Mouse (Mus musculus) intestine, embryonic 15.5 days (tissue): ENCODE data around the gene Gpx4. TPM values are rescaled to one million over a fixed set of nuclear protein-coding genes. Genes with fewer than 3 reads are reported as not detected.

Experiments
- ATAC-seq: fragments of 200-750 bp; cut with Nextera tagmentation; 2 replicates; pipeline ENCODE4 v1.8.0; 2017; ENCODE audit warnings: moderate TSS enrichment, moderate library complexity
- H3K27ac ChIP-seq: fragments of 300-500 bp; sonication (generic); 2 replicates; pipeline ENCODE4 v1.5.1; 2015; ENCODE audit warnings: mild to moderate bottlenecking, inconsistent platforms
- H3K27me3 ChIP-seq: fragments of 300-500 bp; sonication (generic); replicated peaks from 2 replicates; pipeline ENCODE4 v1.6.1; 2015; ENCODE audit warnings: inconsistent platforms
- H3K36me3 ChIP-seq: fragments of 300-500 bp; sonication (generic); 2 replicates; pipeline ENCODE4 v1.6.1; 2015; ENCODE audit warnings: inconsistent platforms
- H3K4me1 ChIP-seq: fragments of 300-500 bp; sonication (generic); replicated peaks from 2 replicates; pipeline ENCODE4 v1.6.1; 2015; ENCODE audit warnings: inconsistent platforms
- H3K4me2 ChIP-seq: fragments of 300-500 bp; sonication (generic); replicated peaks from 2 replicates; pipeline ENCODE4 v1.6.1; 2015; ENCODE audit warnings: mild to moderate bottlenecking, inconsistent platforms
- H3K4me3 ChIP-seq: fragments of 300-500 bp; sonication (generic); replicated peaks from 2 replicates; pipeline ENCODE4 v1.5.1; 2015; ENCODE audit warnings: inconsistent platforms
- H3K9ac ChIP-seq: fragments of 300-500 bp; sonication (generic); 2 replicates; pipeline ENCODE4 v1.6.1; 2015; ENCODE audit warnings: inconsistent platforms
- H3K9me3 ChIP-seq: fragments of 300-500 bp; sonication (generic); 2 replicates; pipeline ENCODE4 v1.6.1; 2016; ENCODE audit warnings: inconsistent platforms
- WGBS: fragments of 180-500 bp; shearing (Covaris S2); methylation state at CpG from one replicate; pipeline ENCODE4 v1.1.7; 2015; 5-methylcytosine and 5-hydroxymethylcytosine counted together
- polyA plus RNA-seq: library from polyadenylated mRNA; unstranded; fragments of >200 nt; fragmentation: Nextera tagmentation; extraction: Ambion mirVana; gene quantifications from 2 replicates; pipeline ENCODE4 v1.2.1, GENCODE M21; 2015

Gene Gpx4
- 712 and 771 TPM in 2 replicates for polyA plus RNA-seq

DNA sequence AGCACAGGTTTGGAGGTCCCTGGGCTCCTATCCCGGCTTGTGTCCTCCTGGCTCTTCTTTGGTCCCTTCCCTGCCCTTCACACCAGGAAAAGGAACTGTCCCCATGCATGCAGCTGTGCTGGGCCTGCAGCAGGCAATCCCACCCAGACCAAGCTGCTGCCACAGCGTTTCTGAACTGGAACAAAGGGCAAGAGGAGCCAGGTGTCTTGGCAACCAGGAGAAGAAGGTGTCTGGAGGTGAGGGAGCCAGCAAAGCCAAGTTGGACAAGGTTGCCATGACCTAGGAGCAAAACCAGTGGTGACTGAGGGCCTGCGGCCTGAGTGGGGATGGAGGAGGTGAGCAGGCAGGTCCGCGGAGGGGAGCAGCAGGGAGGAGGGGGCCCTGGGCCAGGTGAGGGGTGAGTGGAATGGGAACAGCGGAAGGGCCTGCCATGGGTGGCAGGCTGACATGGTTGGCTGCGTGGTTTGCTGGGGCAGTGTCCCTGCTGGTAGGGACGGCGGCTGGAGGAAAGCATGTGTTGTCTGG is at the start of gene Gpx4:
Gene Gpx4 (plus strand): TSS at position 126 of the 525 bp plus-strand sequence.
- H3K4me3 ChIP-seq = no peak within 1 kb of the TSS
- H3K9ac ChIP-seq = no peak within 1 kb of the TSS
- ATAC-seq = no peak
- peak within 1 kb of the TSS; percentile 40 for H3K27ac ChIP-seq
- H3K4me1 ChIP-seq = peaks cover 30% of the 10 kb centered on the region
- no peaks in the 10 kb centered on the region for H3K9me3 ChIP-seq
- H3K36me3 ChIP-seq = no peaks in the 10 kb centered on the region
- no peaks in the 10 kb centered on the region for H3K27me3 ChIP-seq
- H3K4me2 ChIP-seq = no peak within 1 kb of the TSS
- WGBS = 58% methylated on average over 9 of the region's 9 CpGs

DNA sequence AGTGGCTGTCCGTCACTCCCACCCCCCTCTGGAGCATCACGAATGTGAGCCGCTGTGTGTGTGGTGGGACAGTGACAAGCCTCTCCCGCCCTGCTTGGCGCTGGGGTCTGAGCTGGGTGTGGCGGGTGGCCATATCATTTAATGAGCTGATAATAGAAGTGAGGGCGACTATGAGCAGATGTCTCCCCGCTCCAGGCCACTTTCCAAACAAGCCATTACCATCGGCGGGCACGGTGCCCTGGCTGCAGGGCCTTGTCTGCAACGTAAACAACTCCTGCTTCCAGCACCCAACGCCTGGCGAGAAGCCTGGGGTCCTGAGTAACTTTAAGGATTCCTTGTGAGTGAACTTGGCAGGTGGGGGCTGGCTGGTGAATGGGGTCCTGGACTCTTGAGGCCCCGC is 49.1 kb upstream of the Gpx4 start:
- Histone ChIP-seq H3K27ac (peak overlapping the region; percentile 19; the same call in 1 of the 2 replicates), H3K27me3 (0 out of 2 replicates have a peak, but pooled peaks cover 2% of the 10 kb centered on the region), H3K4me1 (peaks cover 22% of the 10 kb centered on the region), H3K9me3 (no peaks in the 10 kb centered on the region), H3K4me3 (peak overlapping the region; percentile 55), H3K9ac (peak overlapping the region; percentile 36), H3K4me2 (peak overlapping the region; percentile 91), H3K36me3 (peaks cover 20% of the 10 kb centered on the region)
- 13% methylated on average over 15 of the region's 15 CpGs for WGBS
- peak; percentile 26; the same call in 1 of the 2 replicates for ATAC-seq

DNA sequence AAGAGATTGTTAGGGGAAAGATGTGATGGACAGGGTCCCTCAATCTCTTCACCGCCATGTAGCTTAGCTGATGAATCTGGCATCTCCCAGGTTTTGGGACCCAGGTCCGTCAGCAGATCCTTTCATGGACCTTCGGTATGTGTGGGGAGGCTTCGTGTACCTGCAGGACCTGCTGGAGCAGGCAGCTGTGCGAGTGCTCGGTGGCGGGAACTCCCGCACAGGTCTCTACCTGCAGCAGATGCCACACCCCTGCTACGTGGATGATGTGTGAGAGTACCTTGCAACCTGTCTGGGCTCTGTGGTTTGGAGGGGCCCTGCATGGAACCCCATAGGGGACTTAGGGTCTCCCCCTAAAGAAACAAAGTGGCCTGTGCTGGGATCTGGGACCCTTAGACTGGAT is 45.0 kb upstream of the Gpx4 start:
- ATAC-seq = no peak
- no peak overlapping the region for H3K4me2 ChIP-seq
- H3K9ac ChIP-seq = no peak overlapping the region
- H3K27ac ChIP-seq = no peak overlapping the region
- peaks cover 2% of the 10 kb centered on the region; the same call in 1 of the 2 replicates for H3K27me3 ChIP-seq
- H3K9me3 ChIP-seq = no peaks in the 10 kb centered on the region
- H3K4me3 ChIP-seq = no peak overlapping the region
- no peaks in the 10 kb centered on the region for H3K36me3 ChIP-seq
- WGBS = 75% methylated on average over 9 of the region's 9 CpGs
- peaks cover 26% of the 10 kb centered on the region for H3K4me1 ChIP-seq

DNA sequence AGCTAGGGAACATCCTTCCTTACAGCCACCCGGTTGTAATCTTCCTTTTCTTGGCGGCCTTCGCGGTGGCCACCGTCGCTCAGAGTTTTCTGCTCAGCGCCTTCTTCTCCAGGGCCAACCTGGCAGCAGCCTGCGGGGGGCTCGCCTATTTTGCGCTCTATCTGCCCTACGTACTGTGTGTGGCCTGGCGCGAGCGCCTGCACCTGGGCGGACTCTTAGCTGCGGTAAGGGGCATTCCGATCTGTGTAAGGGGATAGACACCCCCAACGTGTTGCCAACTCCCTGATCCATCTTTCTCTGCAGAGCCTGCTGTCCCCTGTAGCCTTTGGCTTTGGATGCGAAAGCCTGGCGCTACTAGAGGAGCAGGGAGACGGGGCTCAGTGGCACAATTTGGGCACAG is 44.1 kb upstream of the Gpx4 start:
- Histone ChIP-seq H3K4me3 (no peak overlapping the region), H3K27ac (no peak overlapping the region), H3K4me2 (0 out of 2 replicates have a peak overlapping the region, but pooled peaks have one; percentile 9), H3K9ac (no peak overlapping the region), H3K9me3 (no peaks in the 10 kb centered on the region), H3K36me3 (no peaks in the 10 kb centered on the region), H3K4me1 (peaks cover 17% of the 10 kb centered on the region), H3K27me3 (peaks cover 2% of the 10 kb centered on the region; the same call in 1 of the 2 replicates)
- no peak for ATAC-seq
- 41% methylated on average over 21 of the region's 21 CpGs for WGBS

DNA sequence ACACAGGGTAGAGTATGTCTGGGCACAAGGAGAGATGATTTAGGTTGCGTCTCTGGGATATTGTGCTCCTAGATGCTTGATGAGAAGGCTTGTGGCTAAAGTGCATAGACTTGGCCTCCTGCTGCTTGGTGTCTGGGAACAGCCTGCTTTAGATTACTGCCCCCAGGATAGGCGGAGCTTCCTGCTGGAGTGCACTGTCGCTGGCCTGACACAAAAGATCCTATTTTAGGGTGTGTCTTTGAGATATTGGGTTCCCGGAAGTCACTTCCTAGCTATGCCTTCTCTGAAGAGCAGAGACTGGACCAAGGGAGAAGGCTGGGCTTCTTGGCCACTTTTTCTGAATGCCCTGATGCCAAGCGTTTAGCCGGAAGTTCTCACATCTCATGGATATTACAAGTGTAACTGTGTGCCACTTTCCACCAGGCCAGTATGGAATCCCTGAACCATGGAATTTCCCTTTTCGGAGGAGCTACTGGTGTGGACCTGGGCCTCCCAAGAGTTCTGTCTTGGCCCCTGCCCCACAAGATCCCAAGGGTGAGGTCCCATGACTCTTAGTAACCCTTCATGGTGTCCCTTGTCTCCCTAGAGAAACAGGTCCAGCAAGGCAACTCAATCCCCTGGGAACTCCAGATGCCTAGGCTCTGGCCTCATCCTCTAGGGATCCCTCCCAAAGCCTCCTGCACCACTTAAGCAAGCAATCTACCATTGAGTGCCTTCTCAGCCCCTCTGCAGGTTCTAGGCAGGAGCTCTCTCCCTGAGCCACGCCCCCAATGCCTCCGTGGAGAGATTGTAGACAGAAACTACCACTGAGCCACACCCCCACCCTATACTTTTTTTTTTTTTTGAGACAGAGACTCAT is 43.4 kb upstream of the Gpx4 start:
- ATAC-seq = peak; percentile 58
- Histone ChIP-seq H3K9me3 (no peaks in the 10 kb centered on the region), H3K36me3 (no peaks in the 10 kb centered on the region), H3K4me2 (0 out of 2 replicates have a peak overlapping the region, but pooled peaks have one; percentile 9), H3K27ac (no peak overlapping the region), H3K4me1 (peaks cover 12% of the 10 kb centered on the region), H3K4me3 (no peak overlapping the region), H3K9ac (no peak overlapping the region), H3K27me3 (no peaks in the 10 kb centered on the region; the same call in 1 of the 2 replicates)
- WGBS = 55% methylated on average over 9 of the region's 9 CpGs

DNA sequence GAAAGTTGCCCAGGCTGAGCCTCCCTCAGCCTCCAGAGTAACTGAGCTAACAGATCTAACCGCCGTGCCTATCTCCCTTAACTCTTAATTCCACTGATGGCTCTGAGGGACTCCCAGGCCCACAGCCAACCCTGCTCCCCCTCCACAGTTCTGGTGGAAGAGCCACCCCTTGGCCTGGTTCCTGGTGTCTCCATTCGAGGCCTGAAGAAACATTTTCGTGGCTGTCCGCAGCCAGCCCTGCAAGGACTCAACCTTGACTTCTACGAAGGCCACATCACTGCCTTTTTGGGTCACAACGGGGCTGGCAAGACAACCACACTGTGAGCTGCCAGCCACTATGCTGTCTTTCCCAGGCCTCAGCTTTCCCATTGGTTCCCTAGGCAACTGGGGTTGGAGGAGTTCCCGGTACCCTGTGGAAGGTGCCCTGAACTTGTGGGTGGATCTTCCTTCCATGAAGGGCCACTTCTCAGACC is 42.7 kb upstream of the Gpx4 start:
- H3K4me1 ChIP-seq = peaks cover 12% of the 10 kb centered on the region
- H3K27me3 ChIP-seq = no peaks in the 10 kb centered on the region; the same call in 1 of the 2 replicates
- H3K27ac ChIP-seq = no peak overlapping the region
- no peak; the same call in 1 of the 2 replicates for ATAC-seq
- H3K4me3 ChIP-seq = no peak overlapping the region
- H3K36me3 ChIP-seq = no peaks in the 10 kb centered on the region
- 85% methylated on average over 8 of the region's 8 CpGs for WGBS
- no peaks in the 10 kb centered on the region for H3K9me3 ChIP-seq
- no peak overlapping the region for H3K4me2 ChIP-seq
- H3K9ac ChIP-seq = no peak overlapping the region

DNA sequence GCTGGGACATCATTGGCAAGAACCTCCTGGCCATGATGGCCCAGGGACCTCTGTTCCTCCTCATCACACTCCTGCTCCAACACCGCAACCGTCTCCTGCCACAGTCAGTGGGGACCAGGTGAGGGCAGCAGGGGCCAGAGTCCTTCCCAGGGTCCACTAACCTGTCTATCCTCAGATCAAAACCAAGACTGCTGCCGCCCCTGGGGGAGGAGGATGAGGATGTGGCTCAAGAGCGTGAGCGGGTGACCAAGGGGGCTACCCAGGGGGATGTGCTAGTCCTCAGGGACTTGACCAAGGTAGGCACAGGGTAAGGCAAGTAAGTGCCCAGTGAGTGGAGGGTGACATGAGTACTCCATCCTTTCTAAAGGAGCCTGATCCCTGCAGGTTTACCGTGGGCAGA is 35.2 kb upstream of the Gpx4 start:
- 85% methylated on average over 6 of the region's 6 CpGs for WGBS
- Histone ChIP-seq H3K9ac (no peak overlapping the region), H3K4me1 (peaks cover 4% of the 10 kb centered on the region; the same call in 1 of the 2 replicates), H3K27ac (no peak overlapping the region), H3K27me3 (peaks cover 28% of the 10 kb centered on the region), H3K36me3 (peaks cover 13% of the 10 kb centered on the region), H3K9me3 (no peaks in the 10 kb centered on the region), H3K4me3 (no peak overlapping the region), H3K4me2 (no peak overlapping the region)
- no peak for ATAC-seq

DNA sequence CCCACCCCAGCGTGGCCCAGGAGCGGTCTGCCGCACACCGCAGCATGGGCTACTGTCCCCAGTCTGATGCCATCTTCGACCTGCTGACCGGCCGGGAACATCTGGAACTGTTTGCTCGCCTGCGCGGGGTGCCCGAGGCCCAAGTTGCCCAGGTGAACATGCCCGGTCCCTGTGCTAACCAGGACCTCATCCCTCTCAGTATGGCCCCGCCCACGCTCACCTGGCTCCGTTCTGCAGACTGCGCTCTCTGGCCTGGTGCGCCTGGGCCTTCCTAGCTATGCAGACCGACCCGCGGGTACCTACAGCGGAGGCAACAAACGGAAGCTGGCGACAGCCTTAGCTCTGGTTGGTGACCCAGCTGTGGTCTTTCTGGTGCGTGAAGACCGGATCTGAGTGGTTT is 33.4 kb upstream of the Gpx4 start:
- H3K9me3 ChIP-seq = no peaks in the 10 kb centered on the region
- H3K4me2 ChIP-seq = no peak overlapping the region
- ATAC-seq = no peak
- H3K9ac ChIP-seq = no peak overlapping the region
- peaks cover 13% of the 10 kb centered on the region for H3K36me3 ChIP-seq
- no peak overlapping the region for H3K4me3 ChIP-seq
- 47% methylated on average over 25 of the region's 25 CpGs for WGBS
- peaks cover 28% of the 10 kb centered on the region for H3K27me3 ChIP-seq
- H3K4me1 ChIP-seq = peaks cover 6% of the 10 kb centered on the region
- H3K27ac ChIP-seq = no peak overlapping the region

DNA sequence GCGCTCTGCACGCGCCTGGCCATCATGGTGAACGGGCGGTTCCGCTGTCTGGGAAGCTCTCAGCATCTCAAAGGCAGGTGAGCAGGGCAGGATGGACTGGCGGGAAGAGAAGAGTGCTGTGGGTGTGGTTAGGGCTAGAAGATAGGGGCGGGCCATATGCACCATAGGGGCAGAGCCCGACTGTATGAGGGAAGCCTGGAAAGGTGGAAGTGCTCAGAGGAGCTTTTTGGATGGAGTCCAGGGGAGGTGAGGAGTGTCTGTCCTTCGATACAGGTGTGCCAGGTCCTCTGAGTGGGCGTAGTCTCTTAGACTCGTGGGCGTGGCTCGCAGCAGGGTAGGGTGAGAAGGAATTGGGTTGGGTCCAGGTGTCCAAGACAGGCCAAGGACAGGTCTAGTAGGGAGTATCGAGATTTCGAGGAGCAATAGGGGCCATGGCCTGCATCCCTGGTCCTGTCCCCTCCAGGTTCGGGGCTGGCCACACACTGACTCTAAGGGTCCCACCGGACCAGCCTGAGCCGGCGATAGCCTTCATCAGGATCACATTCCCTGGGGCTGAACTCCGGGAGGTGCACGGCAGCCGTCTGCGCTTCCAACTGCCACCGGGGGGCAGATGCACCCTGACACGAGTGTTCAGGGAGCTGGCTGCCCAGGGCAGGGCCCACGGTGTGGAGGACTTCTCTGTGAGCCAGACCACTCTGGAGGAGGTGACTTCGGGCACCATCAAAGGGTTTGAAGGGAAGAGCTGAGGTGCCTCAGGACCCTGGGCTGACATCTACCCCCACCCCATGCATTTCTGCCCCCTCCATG is 32.3 kb upstream of the Gpx4 start:
- no peaks in the 10 kb centered on the region for H3K9me3 ChIP-seq
- peak overlapping the region; percentile 28; the same call in 1 of the 2 replicates for H3K9ac ChIP-seq
- 29% methylated on average over 28 of the region's 28 CpGs for WGBS
- H3K36me3 ChIP-seq = peaks cover 11% of the 10 kb centered on the region
- peaks cover 17% of the 10 kb centered on the region for H3K4me1 ChIP-seq
- H3K27me3 ChIP-seq = peaks cover 28% of the 10 kb centered on the region
- H3K4me2 ChIP-seq = peak overlapping the region; percentile 6; the same call in 1 of the 2 replicates
- H3K4me3 ChIP-seq = no peak overlapping the region
- no peak overlapping the region for H3K27ac ChIP-seq
- ATAC-seq = peak; percentile 52

DNA sequence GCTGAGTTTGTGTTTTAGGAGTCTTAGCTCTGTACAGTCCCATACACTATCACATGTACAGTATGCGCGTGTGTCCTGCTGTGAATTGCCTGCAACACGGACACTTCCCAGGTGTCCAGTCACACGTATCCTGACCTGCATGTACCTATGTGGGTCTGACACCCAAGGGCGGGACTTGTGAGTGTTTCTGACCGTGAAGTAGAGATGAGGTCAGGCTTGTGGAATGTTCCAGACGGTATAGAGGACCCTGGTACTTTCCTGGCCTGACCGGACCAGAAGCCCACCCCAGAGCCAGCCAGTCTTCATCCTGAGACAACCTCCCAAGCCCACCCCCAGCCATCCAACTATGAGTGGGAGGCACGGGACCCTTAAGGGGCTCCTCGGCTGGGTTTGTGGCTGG is 31.4 kb upstream of the Gpx4 start:
- Histone ChIP-seq H3K4me3 (no peak overlapping the region), H3K27me3 (peaks cover 28% of the 10 kb centered on the region), H3K4me1 (peaks cover 18% of the 10 kb centered on the region), H3K9ac (no peak overlapping the region), H3K27ac (no peak overlapping the region), H3K9me3 (no peaks in the 10 kb centered on the region), H3K4me2 (no peak overlapping the region), H3K36me3 (0 out of 2 replicates have a peak, but pooled peaks cover 4% of the 10 kb centered on the region)
- ATAC-seq = no peak
- WGBS = 80% methylated on average over 10 of the region's 10 CpGs

DNA sequence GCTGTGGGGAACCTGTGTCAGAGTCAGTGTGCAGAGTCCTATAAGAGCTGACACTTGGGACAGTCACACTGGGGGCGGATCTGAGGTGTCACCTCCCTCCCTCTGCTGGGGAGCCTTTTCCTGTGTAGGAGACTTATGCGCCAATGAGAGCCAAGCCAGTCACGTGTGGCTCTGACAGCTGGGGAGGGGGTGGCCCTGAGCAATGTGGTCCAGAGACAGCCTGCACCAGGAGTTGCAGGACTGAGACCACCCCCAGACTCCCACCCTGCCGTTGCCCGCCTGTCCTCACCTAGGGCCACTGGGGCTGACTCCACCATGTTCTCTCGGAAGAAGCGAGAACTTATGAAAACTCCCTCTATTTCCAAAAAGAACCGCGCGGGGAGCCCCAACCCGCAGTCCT is 30.5 kb upstream of the Gpx4 start, which contains the start of gene Arhgap45:
Gene Arhgap45 (plus strand): TSS at position 143 of the 400 bp plus-strand sequence.
- peak within 1 kb of the TSS; percentile 12; the same call in 1 of the 2 replicates for H3K4me3 ChIP-seq

More for the DNA sequence above, 30.5 kb upstream of the Gpx4 start, which contains the start of gene Arhgap45:
- no peaks in the 10 kb centered on the region for H3K36me3 ChIP-seq
- H3K9ac ChIP-seq = no peak within 1 kb of the TSS
- peaks cover 18% of the 10 kb centered on the region for H3K4me1 ChIP-seq
- H3K27ac ChIP-seq = no peak within 1 kb of the TSS
- peaks cover 28% of the 10 kb centered on the region for H3K27me3 ChIP-seq
- no peak for ATAC-seq
- WGBS = 66% methylated on average over 11 of the region's 11 CpGs
- H3K4me2 ChIP-seq = no peak within 1 kb of the TSS
- no peaks in the 10 kb centered on the region for H3K9me3 ChIP-seq
